Mouse (Mus musculus): ENCODE data around the gene Csrp3.

DNA sequence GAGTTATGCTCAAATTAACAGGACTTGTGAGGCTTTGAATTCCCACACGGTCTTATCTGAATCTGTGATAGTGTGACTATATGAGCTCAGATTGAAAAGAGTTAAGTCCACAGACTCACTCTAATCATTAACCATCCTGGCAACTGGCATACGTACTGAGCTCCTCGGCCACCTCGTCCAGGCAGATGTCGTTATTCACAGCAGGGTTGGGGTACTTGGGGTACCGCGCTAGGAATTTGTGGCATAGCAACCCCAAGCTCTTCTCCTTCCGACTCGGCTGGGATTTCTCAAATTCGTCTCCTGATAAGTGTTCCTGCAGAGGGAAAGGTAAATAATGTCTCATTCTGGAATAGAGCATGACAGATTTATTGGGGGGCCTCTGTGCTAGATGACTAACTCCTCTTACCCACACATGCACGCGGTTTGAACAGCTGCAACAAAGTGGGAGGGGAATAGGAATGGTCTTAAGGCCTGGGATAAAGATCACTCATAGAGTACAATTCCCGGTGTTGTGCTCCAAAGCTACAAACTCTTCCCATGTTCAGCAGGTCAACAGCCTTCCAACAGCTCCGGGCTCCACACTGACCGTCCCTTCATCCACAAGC, 30.1 kb upstream of the Csrp3 start:
- TF ChIP-seq UBTF (IDR thresholded peaks at IDR 0.05; ENCODE audit: low read depth, low read length) (no peak), TCF12 (IDR thresholded peaks at IDR 0.05; ENCODE audit: low read depth, low read length) (no peak), POLR2A (IDR thresholded peaks at IDR 0.05; ENCODE audit: low read depth, low read length) (no peak), CTCF (conservative IDR thresholded peaks at IDR 0.05 in 1 of 2, IDR thresholded peaks at IDR 0.05 in 1 of 2; ENCODE audit: low read depth in 2 of 2, low read length in 2 of 2) (no peak), MXI1 (IDR thresholded peaks at IDR 0.05; ENCODE audit: low read depth, low read length) (no peak), ZKSCAN1 (IDR thresholded peaks at IDR 0.05; ENCODE audit: borderline replicate concordance, low read depth, low read length) (no peak), JUN (IDR thresholded peaks at IDR 0.05; ENCODE audit: insufficient read depth, low read depth, low read length) (no peak)

All from CH12.LX (cell line).